Mouse (Mus musculus): ENCODE results near the gene Saa4.
"Not testable (repeated sequence)": the region's sequence is repeated elsewhere in the genome, so short reads cannot be mapped to it uniquely, and the experiment has no call there.

Gene Saa4

DNA sequence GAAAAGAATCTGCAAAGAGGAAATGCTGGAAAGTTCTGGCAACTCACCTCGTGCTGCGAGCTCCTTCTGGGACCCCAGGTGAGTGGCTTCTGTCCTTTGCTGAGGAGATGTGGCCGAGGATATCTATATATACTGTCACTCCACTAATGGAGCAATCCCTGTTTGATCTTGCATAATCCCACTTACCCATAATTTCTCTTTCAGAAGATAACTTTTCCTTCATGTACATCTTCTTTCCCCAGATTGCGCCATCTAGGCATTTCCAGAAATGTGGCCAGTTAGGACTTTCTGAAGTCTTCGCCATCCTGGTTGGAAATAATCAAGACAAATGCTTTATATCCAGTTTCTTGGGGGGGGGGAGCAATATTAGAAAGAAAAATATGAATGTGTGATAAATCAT lies 16.8 kb downstream of the Saa4 start, which contains the start of gene Saa3:
TSS of gene Saa3 (minus strand) at position 101 of the 400 bp plus-strand sequence.
- no peak for DNase-seq (ENCODE audit: low spot score)

DNA sequence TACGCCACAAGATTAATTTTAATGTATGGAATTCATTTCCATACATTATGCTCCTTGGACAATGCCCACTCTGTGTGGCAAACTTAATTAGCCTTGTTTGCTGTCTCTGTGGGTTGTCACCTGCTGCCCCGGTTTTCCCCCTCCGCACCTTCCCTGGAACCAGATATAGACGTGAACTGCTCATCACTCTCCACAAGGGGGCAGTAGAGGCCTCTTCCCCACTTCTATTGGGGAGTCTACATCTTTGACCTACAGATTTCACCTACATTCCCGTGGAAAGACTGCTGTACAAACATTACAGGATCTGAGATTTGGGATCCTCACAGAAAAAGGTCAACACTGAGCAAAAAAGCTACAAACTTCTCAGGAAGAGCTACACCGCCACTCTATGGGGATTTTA lies 17.9 kb downstream of the Saa4 start:
- peak; percentile 46 for DNase-seq (ENCODE audit: low spot score)

DNA sequence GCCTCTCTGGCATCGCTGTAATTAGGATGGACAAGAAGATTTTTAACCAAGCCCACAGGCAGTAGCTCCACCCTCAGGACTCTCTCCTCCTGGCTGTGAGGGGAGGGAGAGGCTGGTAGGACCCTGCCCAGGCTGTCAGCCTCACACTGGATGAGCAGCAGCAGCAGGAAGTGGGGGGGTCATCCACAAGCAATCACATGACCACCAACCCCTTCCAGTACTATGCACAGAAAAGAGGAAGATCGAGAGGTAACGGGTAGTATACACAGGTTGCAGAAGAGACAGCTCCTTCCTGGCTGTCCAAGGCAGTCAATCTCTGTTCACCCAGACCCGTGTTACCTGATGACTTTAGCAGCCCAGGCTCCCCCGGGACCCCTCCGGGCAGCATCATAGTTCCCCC lies 20.2 kb downstream of the Saa4 start:
- no peak for DNase-seq (ENCODE audit: low spot score)

DNA sequence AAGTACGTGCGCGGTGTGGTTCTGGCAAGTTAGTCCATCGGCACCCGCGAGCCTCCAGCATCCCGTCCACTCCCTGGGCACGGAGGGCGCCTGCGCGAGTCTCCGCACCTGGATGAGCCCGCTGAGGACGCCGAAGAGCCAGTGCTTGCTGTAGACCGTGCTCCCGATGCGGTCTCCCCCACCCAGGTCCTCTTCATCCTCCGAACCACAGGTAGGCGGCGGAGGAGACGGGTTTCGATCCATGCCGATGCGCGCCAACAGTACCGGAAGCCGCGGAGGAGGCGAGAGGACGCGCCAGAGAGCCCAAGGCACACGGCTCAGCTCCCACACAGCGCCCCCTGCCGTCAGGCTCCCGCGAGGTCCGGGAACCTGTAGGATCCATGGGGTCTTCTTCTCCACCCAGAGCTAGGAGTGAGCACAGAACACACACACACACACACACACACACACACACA lies 22.0 kb downstream of the Saa4 start, which contains the start of gene Saal1:
TSS of gene Saal1 (minus strand) at position 291 of the 455 bp plus-strand sequence.
- peak; percentile 83 for DNase-seq (ENCODE audit: low spot score)

DNA sequence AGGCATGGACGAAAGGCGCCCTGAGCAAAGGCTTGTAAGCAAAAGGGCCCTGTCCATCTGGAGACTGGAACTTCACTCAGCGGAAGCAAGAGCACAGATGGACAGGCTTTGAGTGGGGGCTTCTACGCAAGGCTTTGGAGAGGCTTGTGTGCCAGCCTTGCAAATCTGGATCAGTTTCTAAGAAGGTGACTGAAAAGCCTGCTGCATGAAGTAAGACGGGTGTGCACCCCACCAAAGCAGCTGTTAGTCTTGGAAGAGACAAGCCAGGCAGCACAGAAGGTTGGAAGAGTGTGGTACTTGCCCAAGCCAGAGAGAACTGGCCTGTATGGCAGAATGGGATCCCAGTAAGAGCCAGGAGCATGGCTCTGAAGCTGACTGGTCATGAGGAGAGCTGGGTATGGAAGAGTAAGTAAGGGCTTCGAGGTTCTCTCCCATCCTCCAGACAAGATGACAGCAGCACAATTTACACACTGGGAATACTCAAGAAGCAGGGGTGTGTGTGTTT lies 31.8 kb downstream of the Saa4 start:
- no peak for DNase-seq (ENCODE audit: low spot score)

DNA sequence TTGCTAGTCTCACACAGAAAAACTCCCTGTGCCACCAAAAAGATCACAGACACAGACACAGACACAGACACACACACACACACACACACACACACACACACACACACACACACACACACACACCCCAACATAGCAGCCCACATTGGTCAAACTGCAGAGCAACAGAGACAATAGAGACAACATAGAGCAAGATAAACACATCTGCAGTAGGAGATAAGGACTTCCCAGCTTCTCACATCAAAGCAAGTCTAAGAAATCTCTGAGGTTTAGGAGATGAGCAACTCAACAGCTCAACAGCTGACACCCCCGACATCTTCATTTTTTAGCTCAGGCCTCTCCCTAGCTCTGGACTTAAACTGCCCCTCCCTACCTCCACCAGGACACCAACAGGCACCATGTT lies 35.6 kb downstream of the Saa4 start:
- no peak for DNase-seq (ENCODE audit: low spot score)

DNA sequence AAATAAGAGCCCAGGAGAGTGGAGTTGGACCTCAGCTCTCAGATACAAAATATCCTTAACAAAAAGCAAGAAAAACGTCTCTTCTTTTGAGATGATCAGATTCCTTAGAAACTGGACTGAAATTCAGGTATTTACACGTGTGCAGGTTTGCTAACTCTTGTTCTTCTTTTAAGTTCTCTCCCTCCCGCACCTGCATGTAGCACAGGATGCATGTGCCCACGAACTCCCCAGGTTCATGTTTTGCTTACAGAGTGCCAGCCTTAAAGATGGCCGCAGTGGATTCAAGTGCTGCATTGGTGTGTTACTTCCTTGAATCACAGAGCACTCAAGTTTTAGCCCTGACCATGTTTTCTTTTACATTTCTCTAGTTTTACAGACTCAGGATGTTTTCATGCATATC lies 45.6 kb downstream of the Saa4 start:
- no peak for DNase-seq (ENCODE audit: low spot score)

DNA sequence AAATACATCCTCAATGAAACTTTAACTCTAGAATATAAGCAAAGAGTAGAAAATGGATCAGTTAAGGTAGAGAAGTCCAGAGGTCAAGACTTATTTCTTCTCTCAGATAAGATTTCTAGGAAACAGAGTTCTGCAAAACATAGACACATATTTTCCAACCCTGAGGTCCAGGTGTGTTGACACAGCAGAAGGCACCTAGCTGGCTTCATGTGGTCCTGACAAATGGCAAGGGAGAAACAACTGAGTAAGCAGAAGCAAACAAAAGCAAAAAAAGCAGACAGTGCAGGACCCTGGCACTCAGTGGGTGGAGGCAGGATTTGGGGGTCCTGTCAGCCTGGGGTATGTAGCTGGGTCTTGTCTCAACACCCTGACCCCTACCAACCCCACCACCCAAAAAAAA lies 51.7 kb downstream of the Saa4 start:
- no peak for DNase-seq (ENCODE audit: low spot score)

DNA sequence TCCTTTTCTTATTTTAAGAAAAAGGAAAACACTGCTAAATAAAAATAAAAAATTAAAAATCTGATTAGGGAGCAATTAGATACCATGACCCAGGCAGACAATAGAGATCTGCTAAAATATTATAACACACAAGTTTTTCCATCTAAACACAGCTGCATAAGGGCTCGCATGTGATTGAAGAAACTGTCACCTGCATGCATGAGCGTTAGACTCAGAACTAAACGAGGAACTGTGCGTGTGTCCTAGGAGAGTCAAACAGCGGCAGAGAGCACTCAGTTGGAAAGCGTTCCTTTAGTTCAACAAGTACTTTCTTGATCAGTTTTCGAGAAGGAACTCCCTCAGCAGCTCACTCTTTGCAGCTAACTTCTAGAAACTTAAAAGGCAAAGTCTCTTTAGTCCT lies 53.4 kb downstream of the Saa4 start:
- not testable (repeated sequence) for DNase-seq (ENCODE audit: low spot score)

DNA sequence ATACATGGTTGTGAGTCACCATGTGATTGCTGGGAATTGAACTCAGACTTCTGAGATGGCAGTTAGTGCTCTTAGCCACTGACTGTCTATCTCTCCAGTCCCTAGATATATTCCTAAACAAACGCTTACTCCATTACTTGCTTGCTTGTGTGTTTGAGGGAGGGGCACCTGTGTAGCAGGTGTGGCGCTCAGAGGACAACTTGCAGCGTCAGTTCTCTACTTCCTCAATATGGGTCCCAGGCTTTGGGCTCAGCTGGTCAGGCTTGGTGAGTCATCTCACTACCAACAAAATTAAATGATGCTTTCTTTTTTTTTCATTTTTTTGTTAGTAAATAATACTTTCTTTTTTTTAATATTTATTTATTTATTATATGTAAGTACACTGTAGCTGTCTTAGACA lies 54.0 kb downstream of the Saa4 start:
- DNase-seq (ENCODE audit: low spot score) = no peak

All from layer of hippocampus, adult 11-12 months (tissue).